Mouse (Mus musculus) MEL (cell line): ENCODE measurements at regions not wholly inside any gene's neighbourhood (a gene's known extent, or its start where the extent isn't known, plus 50 kb on each side); places are given as distances from the start of the nearest gene placed in this dataset.

Source experiments
- DNase-seq: peaks from one replicate; pipeline ENCODE4 v3.0.0; 2011; ENCODE audit warnings: low read depth, low spot score
- H3K27ac ChIP-seq: 2 replicates; pipeline ENCODE4 v1.5.1; 2012; ENCODE audit warnings: low read depth, mild to moderate bottlenecking, control low read depth, low read length, moderate library complexity; ENCODE audit not compliant: control insufficient read depth
- H3K27me3 ChIP-seq, 2 experiments: fragments of 150-350 bp in 1 of 2; sonication (generic) in 1 of 2; 2 replicates each; pipeline ENCODE4 v1.6.1; 2012; ENCODE audit warnings: low read length in 2 of 2, mild to moderate bottlenecking in 2 of 2, improper control_type of control experiment in 1 of 2, moderate library complexity in 1 of 2; ENCODE audit not compliant: insufficient read depth in 2 of 2, control insufficient read depth in 1 of 2
- H3K36me3 ChIP-seq, 2 experiments: 2 replicates each; pipeline ENCODE4 v1.6.1; 2012 to 2014; ENCODE audit warnings: low read length in 2 of 2, improper control_type of control experiment in 1 of 2, inconsistent platforms in 1 of 2, mild to moderate bottlenecking in 1 of 2; ENCODE audit not compliant: insufficient read depth in 2 of 2, control insufficient read depth in 1 of 2
- H3K4me1 ChIP-seq, 2 experiments: fragments of 150-350 bp in 1 of 2; sonication (generic) in 1 of 2; 2 replicates each; pipeline ENCODE4 v1.6.1; 2012; ENCODE audit warnings: low read length in 2 of 2, improper control_type of control experiment in 1 of 2, mild to moderate bottlenecking in 1 of 2; ENCODE audit not compliant: insufficient read depth in 2 of 2, control insufficient read depth in 1 of 2
- H3K4me3 ChIP-seq, 2 experiments: fragments of 150-350 bp in 1 of 2; sonication (generic) in 1 of 2; 2 replicates each; pipeline ENCODE4 v1.5.1; 2012; ENCODE audit warnings: low read depth in 2 of 2, low read length in 2 of 2, mild to moderate bottlenecking in 2 of 2, moderate library complexity in 2 of 2, control low read depth in 1 of 2, improper control_type of control experiment in 1 of 2; ENCODE audit not compliant: control insufficient read depth in 1 of 2, insufficient read depth in 1 of 2
- H3K79me2 ChIP-seq: 2 replicates; pipeline ENCODE4 v1.6.1; 2012; ENCODE audit warnings: mild to moderate bottlenecking, low read length, moderate library complexity; ENCODE audit not compliant: control insufficient read depth, poor library complexity, insufficient read depth
- H3K9ac ChIP-seq: 2 replicates; pipeline ENCODE4 v1.6.1; 2012; ENCODE audit warnings: low read depth, mild to moderate bottlenecking, control low read depth, low read length, moderate library complexity; ENCODE audit not compliant: control insufficient read depth, poor library complexity, severe bottlenecking
- H3K9me3 ChIP-seq: fragments of 150-350 bp; sonication (generic); replicated peaks from 2 replicates; pipeline ENCODE4 v1.6.1; 2012; ENCODE audit warnings: mild to moderate bottlenecking, low read length, improper control_type of control experiment, moderate library complexity; ENCODE audit not compliant: insufficient read depth
- ELF1 ChIP-seq: IDR thresholded peaks from 2 replicates; pipeline ENCODE4 v1.6.1; 2014; ENCODE audit warnings: low read depth, mild to moderate bottlenecking, inconsistent platforms, low read length, improper control_type of control experiment, moderate library complexity
- EP300 ChIP-seq, 2 experiments: IDR thresholded peaks; 2 replicates each; pipeline ENCODE4 v1.6.1; 2011; ENCODE audit warnings: improper control_type of control experiment in 2 of 2, low read length in 2 of 2, low read depth in 1 of 2, mild to moderate bottlenecking in 1 of 2
- ETS1 ChIP-seq: IDR thresholded peaks from 2 replicates; pipeline ENCODE4 v1.6.1; 2012; ENCODE audit warnings: low read depth, mild to moderate bottlenecking, inconsistent platforms, low read length, improper control_type of control experiment, moderate library complexity
- JUND ChIP-seq: IDR thresholded peaks from 2 replicates; pipeline ENCODE4 v1.6.1; 2011; ENCODE audit warnings: low read depth, mild to moderate bottlenecking, improper control_type of control experiment, low read length
- KAT2A ChIP-seq: conservative IDR thresholded peaks from 2 replicates; pipeline ENCODE4 v1.6.1; 2012; ENCODE audit warnings: low read depth, low read length, improper control_type of control experiment, inconsistent platforms
- MAFK ChIP-seq: IDR thresholded peaks from 2 replicates; pipeline ENCODE4 v1.6.1; 2011; ENCODE audit warnings: low read depth, mild to moderate bottlenecking, low read length, improper control_type of control experiment, borderline replicate concordance
- MAX ChIP-seq: IDR thresholded peaks from 2 replicates; pipeline ENCODE4 v1.6.1; 2011; ENCODE audit warnings: low read length, improper control_type of control experiment
- MEF2A ChIP-seq: IDR thresholded peaks from 2 replicates; pipeline ENCODE4 v1.6.1; 2014; ENCODE audit warnings: low read depth, mild to moderate bottlenecking, inconsistent platforms, low read length, improper control_type of control experiment; ENCODE audit not compliant: poor library complexity, insufficient replicate concordance, severe bottlenecking; ENCODE audit errors: extremely low read depth
- MYC ChIP-seq: IDR thresholded peaks from 2 replicates; pipeline ENCODE4 v1.6.1; 2011; ENCODE audit warnings: low read depth, mild to moderate bottlenecking, low read length, improper control_type of control experiment, moderate library complexity
- NELFE ChIP-seq: IDR thresholded peaks from 2 replicates; pipeline ENCODE4 v1.6.1; 2011; ENCODE audit warnings: low read depth, low read length, improper control_type of control experiment
- NRF1 ChIP-seq: IDR thresholded peaks from 2 replicates; pipeline ENCODE4 v1.6.1; 2014; ENCODE audit warnings: low read depth, mild to moderate bottlenecking, inconsistent platforms, low read length, improper control_type of control experiment, moderate library complexity; ENCODE audit not compliant: poor library complexity, insufficient read depth, severe bottlenecking
- POLR2A ChIP-seq, 2 experiments: IDR thresholded peaks; 2 replicates each; pipeline ENCODE4 v1.6.1; 2011 to 2012; ENCODE audit warnings: low read length in 2 of 2, mild to moderate bottlenecking in 2 of 2, control low read depth in 1 of 2, improper control_type of control experiment in 1 of 2, low read depth in 1 of 2, moderate library complexity in 1 of 2; ENCODE audit not compliant: control insufficient read depth in 1 of 2, insufficient read depth in 1 of 2, poor library complexity in 1 of 2
- POLR2AphosphoS2 ChIP-seq: IDR thresholded peaks from 2 replicates; pipeline ENCODE4 v1.6.1; 2011; ENCODE audit warnings: low read length, improper control_type of control experiment
- RAD21 ChIP-seq: IDR thresholded peaks from 2 replicates; pipeline ENCODE4 v1.6.1; 2011; ENCODE audit warnings: mild to moderate bottlenecking, low read depth, low read length, improper control_type of control experiment
- SIN3A ChIP-seq: IDR thresholded peaks from 2 replicates; pipeline ENCODE4 v1.6.1; 2012; ENCODE audit warnings: low read length, improper control_type of control experiment, inconsistent platforms
- TBP ChIP-seq: IDR thresholded peaks from 2 replicates; pipeline ENCODE4 v1.8.0; 2011; ENCODE audit warnings: low read depth, low read length, improper control_type of control experiment
- ZC3H11A ChIP-seq: IDR thresholded peaks from 2 replicates; pipeline ENCODE4 v1.6.1; 2012; ENCODE audit warnings: low read depth, mild to moderate bottlenecking, inconsistent platforms, low read length, improper control_type of control experiment
- ZKSCAN1 ChIP-seq: IDR thresholded peaks from 2 replicates; pipeline ENCODE4 v1.6.1; 2012; ENCODE audit warnings: low read depth, mild to moderate bottlenecking, inconsistent platforms, low read length, improper control_type of control experiment, moderate library complexity
- ZMIZ1 ChIP-seq: IDR thresholded peaks from 2 replicates; pipeline ENCODE4 v1.6.1; 2012; ENCODE audit warnings: low read depth, mild to moderate bottlenecking, inconsistent platforms, low read length, improper control_type of control experiment, moderate library complexity
- ZNF384 ChIP-seq: IDR thresholded peaks from 2 replicates; pipeline ENCODE4 v1.6.1; 2012; ENCODE audit warnings: low read depth, mild to moderate bottlenecking, inconsistent platforms, low read length, improper control_type of control experiment

DNA sequence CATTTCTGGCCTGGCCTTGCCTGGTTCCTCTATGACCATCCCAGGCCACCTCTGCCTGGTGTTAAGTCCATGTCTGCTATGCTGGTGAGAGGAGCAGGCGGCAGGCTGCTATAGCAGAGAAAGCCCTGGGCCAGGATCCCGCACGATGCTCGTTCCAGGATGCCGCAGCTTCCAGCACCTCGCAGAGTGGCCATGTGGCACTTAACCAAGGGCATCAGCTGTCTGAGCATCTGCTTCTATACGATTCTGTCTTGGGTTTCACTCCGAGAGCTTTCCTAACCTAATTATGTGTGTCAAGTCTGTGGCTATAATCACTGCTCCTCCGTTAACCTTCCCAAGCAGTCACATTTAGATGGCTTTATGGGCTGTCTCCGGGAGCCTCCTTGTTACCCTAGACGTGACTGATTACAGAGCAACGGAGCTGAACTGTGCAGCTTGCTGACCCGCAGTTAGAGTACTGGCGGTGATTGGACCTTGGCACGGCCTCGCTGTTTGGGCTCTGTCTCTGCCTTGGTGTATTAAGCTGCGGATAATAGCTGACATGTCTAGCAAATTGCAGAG lies 64.4 kb downstream of the Ackr3 start:
- no peaks in the 10 kb centered on the region for H3K4me1 ChIP-seq
- no peaks in the 10 kb centered on the region for H3K36me3 ChIP-seq
- DNase-seq = no peak
- H3K27ac ChIP-seq = no peak overlapping the region
- no peak for TF ChIP-seq EP300 (IDR thresholded peaks at IDR 0.05; ENCODE audit: low read depth in 1 of 2, low read length in 2 of 2)
- TF ChIP-seq TBP = no peak
- TF ChIP-seq POLR2AphosphoS2 = no peak
- no peak for TF ChIP-seq MAFK
- TF ChIP-seq MYC = no peak
- no peak for TF ChIP-seq RAD21
- TF ChIP-seq ETS1 = no peak
- no peak for TF ChIP-seq ZKSCAN1
- no peak for TF ChIP-seq ZC3H11A
- TF ChIP-seq JUND = no peak
- TF ChIP-seq NELFE = no peak
- no peak for TF ChIP-seq ZNF384
- TF ChIP-seq MEF2A = no peak
- no peak for TF ChIP-seq POLR2A (IDR thresholded peaks at IDR 0.05; ENCODE audit: control insufficient read depth in 1 of 2, insufficient read depth in 1 of 2, low read depth in 1 of 2, low read length in 2 of 2, poor library complexity in 1 of 2)
- no peak for TF ChIP-seq NRF1
- H3K27me3 ChIP-seq = no peaks in the 10 kb centered on the region
- H3K9me3 ChIP-seq = no peaks in the 10 kb centered on the region
- no peaks in the 10 kb centered on the region for H3K79me2 ChIP-seq
- H3K9ac ChIP-seq = no peak overlapping the region
- H3K4me3 ChIP-seq = no peak overlapping the region

- no peak for DNase-seq
- no peak overlapping the region for H3K27ac ChIP-seq
- TF ChIP-seq ELF1 = no peak
- no peak for TF ChIP-seq ZKSCAN1
- TF ChIP-seq SIN3A = no peak
- TF ChIP-seq ZMIZ1 = no peak
- no peak for TF ChIP-seq MAX
- TF ChIP-seq ETS1 = no peak
- no peak for TF ChIP-seq KAT2A
- TF ChIP-seq MEF2A = no peak
- TF ChIP-seq ZNF384 = no peak
- H3K9me3 ChIP-seq = no peaks in the 10 kb centered on the region
- no peak overlapping the region for H3K4me3 ChIP-seq
- H3K9ac ChIP-seq = no peak overlapping the region
- H3K27me3 ChIP-seq = no peaks in the 10 kb centered on the region
- H3K36me3 ChIP-seq = no peaks in the 10 kb centered on the region
- H3K4me1 ChIP-seq = no peaks in the 10 kb centered on the region
- H3K79me2 ChIP-seq = no peaks in the 10 kb centered on the region
Measured at GRCm38 (mm10) chr1:90268951-90269350, 65.2 kb downstream of the Ackr3 start.
